Mouse (Mus musculus) kidney, adult 2 months (tissue): ENCODE results near the gene Olfr934.

ENCODE experiments used
- CTCF ChIP-seq: fragments of 200-500 bp; conservative IDR thresholded peaks from 2 replicates; pipeline ENCODE4 v1.5.1; 2011; ENCODE audit warnings: low read depth, mild to moderate bottlenecking, control low read depth, low read length, moderate library complexity, mixed read lengths; ENCODE audit not compliant: insufficient read depth, insufficient read length
- POLR2A ChIP-seq: fragments of 200-500 bp; IDR thresholded peaks from one replicate; pipeline ENCODE4 v1.6.1; 2011; ENCODE audit warnings: low read depth, low read length, control low read depth

GRCm38 (mm10) chr9:38972013-38972412 is 16.1 kb downstream of the Olfr934 start, which contains the start of gene Olfr933:
- no peak for TF ChIP-seq CTCF
- no peak for TF ChIP-seq POLR2A
